Mouse (Mus musculus) stomach, postnatal 0 days (tissue): ENCODE measurements at regions not wholly inside any gene's neighbourhood (a gene's known extent, or its start where the extent isn't known, plus 50 kb on each side); places are given as distances from the start of the nearest gene placed in this dataset.

Source experiments
- CTCF ChIP-seq: IDR thresholded peaks from 2 replicates; pipeline ENCODE4 v1.5.1; 2016; ENCODE audit warnings: antibody characterized with exemption, low read depth, mild to moderate bottlenecking, moderate library complexity
- EP300 ChIP-seq: optimal IDR thresholded peaks from 2 replicates; pipeline ENCODE3; 2016; ENCODE audit warnings: antibody characterized with exemption

GRCm38 (mm10) chr7:71425982-71426381 lies 74.7 kb upstream of the Gm10295 start:
- TF ChIP-seq CTCF: no peak
- TF ChIP-seq EP300: no peak
